Mouse (Mus musculus) left cerebral cortex, adult 2 months (tissue): ENCODE measurements at regions not wholly inside any gene's neighbourhood (a gene's known extent, or its start where the extent isn't known, plus 50 kb on each side); places are given as distances from the start of the nearest gene placed in this dataset.

Experiments
- DNase-seq, 2 experiments: peaks; one replicate each; pipeline ENCODE4 v3.0.0; 2021 to 2022; ENCODE audit warnings: low spot score in 2 of 2, mixed read lengths in 1 of 2; ENCODE audit errors: extremely low spot score in 1 of 2
- H3K27ac ChIP-seq: fragments of 200-600 bp; 2 replicates; pipeline ENCODE4 v1.8.1; 2022
- H3K4me3 ChIP-seq: fragments of 200-600 bp; 2 replicates; pipeline ENCODE4 v1.8.1; 2022
- CTCF ChIP-seq: fragments of 200-600 bp; IDR thresholded peaks from 2 replicates; pipeline ENCODE4 v1.8.1; 2022; ENCODE audit warnings: antibody characterized with exemption, mild to moderate bottlenecking, moderate library complexity
- intact Hi-C: fragments of 180-260 bp; cut with DNase I; formaldehyde crosslinking; loops from one replicate; pipeline ENCODE4 v1.15.1; 2025

GRCm38 (mm10) chr5:73887306-73887958 lies 180.8 kb downstream of the Usp46 start:
- intact Hi-C loops, result no loop called here
- TF ChIP-seq CTCF, result no peak
- DNase-seq, result no peak
- Histone ChIP-seq H3K27ac (no peak overlapping the region), H3K4me3 (no peak overlapping the region)

- TF ChIP-seq CTCF, result no peak
Observed at GRCm38 (mm10) chr5:73888391-73888790, 179.8 kb downstream of the Usp46 start.

GRCm38 (mm10) chr5:73889342-73889741 lies 178.9 kb downstream of the Usp46 start:
- Histone ChIP-seq H3K27ac (no peak overlapping the region), H3K4me3 (no peak overlapping the region)
- DNase-seq, result no peak
- no peak for TF ChIP-seq CTCF
- intact Hi-C loops, result no loop called here

More at GRCm38 (mm10) chr5:73888391-73888790, 179.8 kb downstream of the Usp46 start:
- Histone ChIP-seq H3K4me3 (no peak overlapping the region), H3K27ac (no peak overlapping the region)
- intact Hi-C loops, result no loop called here
- DNase-seq, result no peak

- DNase-seq, result no peak
- intact Hi-C loops, result no loop called here
Observed at GRCm38 (mm10) chr5:73890942-73891341, 177.3 kb downstream of the Usp46 start.

GRCm38 (mm10) chr5:73891606-73892005 lies 176.6 kb downstream of the Usp46 start:
- intact Hi-C loops, result no loop called here
- TF ChIP-seq CTCF, result no peak
- Histone ChIP-seq H3K4me3 (no peak overlapping the region), H3K27ac (no peak overlapping the region)
- DNase-seq, result no peak

More at GRCm38 (mm10) chr5:73890942-73891341, 177.3 kb downstream of the Usp46 start:
- H3K27ac ChIP-seq, result no peak overlapping the region
- H3K4me3 ChIP-seq, result no peak overlapping the region
- no peak for TF ChIP-seq CTCF

GRCm38 (mm10) chr5:73892440-73893225 lies 175.6 kb downstream of the Usp46 start:
- TF ChIP-seq CTCF, result no peak
- intact Hi-C loops, result no loop called here
- no peak overlapping the region for H3K27ac ChIP-seq
- no peak overlapping the region for H3K4me3 ChIP-seq
- DNase-seq, result no peak

- intact Hi-C loops, result no loop called here
- no peak for TF ChIP-seq CTCF
- no peak overlapping the region for H3K27ac ChIP-seq
- no peak for DNase-seq
- no peak overlapping the region for H3K4me3 ChIP-seq
Observed at GRCm38 (mm10) chr5:73895186-73895585, 173.0 kb downstream of the Usp46 start.

- no peak overlapping the region for H3K4me3 ChIP-seq
- no peak for DNase-seq
Observed at GRCm38 (mm10) chr5:73896785-73897184, 171.4 kb downstream of the Usp46 start.

GRCm38 (mm10) chr5:73901651-73902050 lies 166.6 kb downstream of the Usp46 start:
- Histone ChIP-seq H3K4me3 (no peak overlapping the region), H3K27ac (no peak overlapping the region)
- DNase-seq, result no peak
- intact Hi-C loops, result no loop called here
- TF ChIP-seq CTCF, result no peak

More at GRCm38 (mm10) chr5:73896785-73897184, 171.4 kb downstream of the Usp46 start:
- intact Hi-C loops, result no loop called here
- TF ChIP-seq CTCF, result no peak
- H3K27ac ChIP-seq, result no peak overlapping the region

- intact Hi-C loops, result no loop called here
- no peak for TF ChIP-seq CTCF
Observed at GRCm38 (mm10) chr5:73902470-73903218, 165.6 kb downstream of the Usp46 start.

GRCm38 (mm10) chr5:73903219-73903570 lies 165.0 kb downstream of the Usp46 start:
- no peak for TF ChIP-seq CTCF
- no peak overlapping the region for H3K4me3 ChIP-seq
- peak in 1 of 2 experiments; percentile 38 for DNase-seq
- H3K27ac ChIP-seq, result no peak overlapping the region; the same call in 1 of the 2 replicates
- intact Hi-C loops, result no loop called here

More at GRCm38 (mm10) chr5:73902470-73903218, 165.6 kb downstream of the Usp46 start:
- Histone ChIP-seq H3K27ac (no peak overlapping the region), H3K4me3 (no peak overlapping the region)
- DNase-seq, result no peak

- TF ChIP-seq CTCF, result no peak
- H3K4me3 ChIP-seq, result no peak overlapping the region
- H3K27ac ChIP-seq, result no peak overlapping the region
- intact Hi-C loops, result no loop called here
- DNase-seq, result no peak
Observed at GRCm38 (mm10) chr5:73904146-73904811, 164.0 kb downstream of the Usp46 start.
